Mouse (Mus musculus) kidney, postnatal 0 days (tissue): ENCODE data around the gene Dnah17. TPM values are rescaled to one million over a fixed set of nuclear protein-coding genes. Genes with fewer than 3 reads are reported as not detected.

Experiments used
- ATAC-seq: fragments of 200-750 bp; cut with Nextera tagmentation; replicated peaks from 2 replicates; pipeline ENCODE4 v1.8.0; 2017; ENCODE audit warnings: low read depth, moderate number of reproducible peaks, moderate TSS enrichment, moderate library complexity; ENCODE audit not compliant: low FRiP score
- DNase-seq: peaks from one replicate; pipeline ENCODE4 v3.0.0-alpha.2; 2016; ENCODE audit warnings: low spot score
- H3K27ac ChIP-seq: fragments of 300-500 bp; sonication (generic); 2 replicates; pipeline ENCODE4 v1.5.1; 2014; ENCODE audit warnings: mild to moderate bottlenecking
- H3K27me3 ChIP-seq: fragments of 300-500 bp; sonication (generic); 2 replicates; pipeline ENCODE4 v1.6.1; 2014; ENCODE audit warnings: low read length, mixed read lengths; ENCODE audit not compliant: insufficient read depth
- H3K36me3 ChIP-seq: fragments of 300-500 bp; sonication (generic); 2 replicates; pipeline ENCODE4 v1.6.1; 2014; ENCODE audit warnings: low read length, mixed read lengths; ENCODE audit not compliant: insufficient read depth
- H3K4me1 ChIP-seq: fragments of 300-500 bp; sonication (generic); replicated peaks from 2 replicates; pipeline ENCODE4 v1.6.1; 2014; ENCODE audit warnings: antibody characterized with exemption, low read length, mixed read lengths; ENCODE audit not compliant: insufficient read depth
- H3K4me2 ChIP-seq: fragments of 300-500 bp; sonication (generic); 2 replicates; pipeline ENCODE4 v1.6.1; 2014; ENCODE audit warnings: mild to moderate bottlenecking, low read length, moderate library complexity, mixed read lengths
- H3K4me3 ChIP-seq: fragments of 300-500 bp; sonication (generic); replicated peaks from 2 replicates; pipeline ENCODE4 v1.5.1; 2014; ENCODE audit warnings: low read depth, low read length
- H3K9ac ChIP-seq: fragments of 300-500 bp; sonication (generic); 2 replicates; pipeline ENCODE4 v1.6.1; 2014; ENCODE audit warnings: low read depth, low read length
- H3K9me3 ChIP-seq: fragments of 300-500 bp; sonication (generic); replicated peaks from 2 replicates; pipeline ENCODE4 v1.6.1; 2016; ENCODE audit warnings: low read length, inconsistent platforms, mixed read lengths
- CTCF ChIP-seq: IDR thresholded peaks from 2 replicates; pipeline ENCODE4 v1.5.1; 2016; ENCODE audit warnings: antibody characterized with exemption, low read depth, mild to moderate bottlenecking, moderate library complexity
- WGBS: fragments of 180-500 bp; shearing (Covaris S2); extraction: QIAGEN DNeasy Blood & Tissue Kit; methylation state at CpG from one replicate; pipeline ENCODE4 v1.1.7; 2014; 5-methylcytosine and 5-hydroxymethylcytosine counted together
- polyA plus RNA-seq: library from polyadenylated mRNA; unstranded; fragments of >200 nt; fragmentation: Nextera tagmentation; extraction: Ambion mirVana; gene quantifications from 2 replicates; pipeline ENCODE4 v1.2.1, GENCODE M21; 2015

Gene Dnah17
- 0.08 and 0.12 TPM in 2 replicates for polyA plus RNA-seq

- H3K27me3 ChIP-seq, result no peaks in the 10 kb centered on the region
- H3K27ac ChIP-seq, result no peak within 1 kb of the TSS
- no peak within 1 kb of the TSS for H3K9ac ChIP-seq
- no peak for TF ChIP-seq CTCF
- H3K4me3 ChIP-seq, result no peak within 1 kb of the TSS
- H3K4me2 ChIP-seq, result no peak within 1 kb of the TSS
- no peaks in the 10 kb centered on the region for H3K4me1 ChIP-seq
- no peak for DNase-seq
- no peak for ATAC-seq
- no peaks in the 10 kb centered on the region for H3K36me3 ChIP-seq
- 84% methylated on average over 7 of the region's 7 CpGs for WGBS
- H3K9me3 ChIP-seq, result no peaks in the 10 kb centered on the region
These were observed at the start of gene Dnah17 for GRCm38 (mm10) chr11:118130534-118130933. Dnah17 (minus strand) TSS chr11:118130634.

- Histone ChIP-seq H3K4me2 (no peak overlapping the region), H3K27ac (no peak overlapping the region), H3K9me3 (no peaks in the 10 kb centered on the region), H3K36me3 (peaks cover 54% of the 10 kb centered on the region), H3K4me1 (no peaks in the 10 kb centered on the region), H3K4me3 (no peak overlapping the region), H3K9ac (no peak overlapping the region), H3K27me3 (no peaks in the 10 kb centered on the region)
- no peak for TF ChIP-seq CTCF
- ATAC-seq (no peak), DNase-seq (no peak)
- WGBS, result 86% methylated on average over 7 of the region's 7 CpGs
These were observed 49.8 kb upstream of the Dnah17 start for GRCm38 (mm10) chr11:118180199-118180598.

GRCm38 (mm10) chr11:118178236-118178635, 47.8 kb upstream of the Dnah17 start:
- 94% methylated on average over 5 of the region's 5 CpGs for WGBS
- Histone ChIP-seq H3K4me1 (no peaks in the 10 kb centered on the region), H3K9ac (no peak overlapping the region), H3K36me3 (peaks cover 55% of the 10 kb centered on the region), H3K27ac (no peak overlapping the region), H3K4me3 (no peak overlapping the region), H3K27me3 (no peaks in the 10 kb centered on the region), H3K4me2 (no peak overlapping the region), H3K9me3 (no peaks in the 10 kb centered on the region)
- no peak for DNase-seq
- no peak for ATAC-seq
- no peak for TF ChIP-seq CTCF

- ATAC-seq (no peak), DNase-seq (no peak)
- Histone ChIP-seq H3K36me3 (peaks cover 43% of the 10 kb centered on the region), H3K27ac (no peak overlapping the region), H3K4me3 (no peak overlapping the region), H3K9ac (no peak overlapping the region), H3K4me1 (no peaks in the 10 kb centered on the region), H3K27me3 (no peaks in the 10 kb centered on the region), H3K9me3 (no peaks in the 10 kb centered on the region), H3K4me2 (no peak overlapping the region)
- TF ChIP-seq CTCF, result no peak
- 81% methylated on average over 7 of the region's 7 CpGs for WGBS
These were observed 44.3 kb upstream of the Dnah17 start for GRCm38 (mm10) chr11:118174752-118175151.

- no peaks in the 10 kb centered on the region for H3K27me3 ChIP-seq
- DNase-seq (no peak), ATAC-seq (no peak)
- no peak overlapping the region for H3K4me2 ChIP-seq
- no peaks in the 10 kb centered on the region for H3K4me1 ChIP-seq
- no peak overlapping the region for H3K4me3 ChIP-seq
- 81% methylated on average over 5 of the region's 5 CpGs for WGBS
- H3K27ac ChIP-seq, result no peak overlapping the region
- no peak for TF ChIP-seq CTCF
- H3K9ac ChIP-seq, result no peak overlapping the region
- H3K9me3 ChIP-seq, result no peaks in the 10 kb centered on the region
- peaks cover 42% of the 10 kb centered on the region for H3K36me3 ChIP-seq
These were observed 42.3 kb upstream of the Dnah17 start for GRCm38 (mm10) chr11:118172768-118173167.

GRCm38 (mm10) chr11:118170333-118170732, 39.9 kb upstream of the Dnah17 start:
- no peak for DNase-seq
- Histone ChIP-seq H3K9me3 (no peaks in the 10 kb centered on the region), H3K27ac (no peak overlapping the region), H3K4me3 (no peak overlapping the region), H3K36me3 (peaks cover 48% of the 10 kb centered on the region), H3K4me1 (peaks cover 3% of the 10 kb centered on the region; the same call in 1 of the 2 replicates), H3K9ac (no peak overlapping the region), H3K27me3 (no peaks in the 10 kb centered on the region), H3K4me2 (no peak overlapping the region)
- TF ChIP-seq CTCF, result no peak
- WGBS, result 91% methylated on average over 5 of the region's 5 CpGs
- ATAC-seq, result no peak

- 74% methylated on average over 9 of the region's 9 CpGs for WGBS
- Histone ChIP-seq H3K4me2 (no peak overlapping the region), H3K4me3 (no peak overlapping the region), H3K27me3 (no peaks in the 10 kb centered on the region), H3K27ac (no peak overlapping the region), H3K9me3 (no peaks in the 10 kb centered on the region), H3K9ac (no peak overlapping the region), H3K4me1 (peaks cover 7% of the 10 kb centered on the region; the same call in 1 of the 2 replicates), H3K36me3 (peaks cover 51% of the 10 kb centered on the region)
- no peak for DNase-seq
- no peak for ATAC-seq
- TF ChIP-seq CTCF, result no peak
These were observed 38.3 kb upstream of the Dnah17 start for GRCm38 (mm10) chr11:118168714-118169113.
